Mouse (Mus musculus) heart, postnatal 0 days (tissue): ENCODE data around the gene RPS10-NUDT3.

Experiments used
- CTCF ChIP-seq: IDR thresholded peaks from 2 replicates; pipeline ENCODE4 v1.5.1; 2016; ENCODE audit warnings: antibody characterized with exemption, control low read depth, low read depth
- EP300 ChIP-seq: IDR thresholded peaks from 2 replicates; pipeline ENCODE4 v1.6.1; 2016; ENCODE audit warnings: antibody characterized with exemption, low read depth

GRCm38 (mm10) chr17:27568228-27568627, 66.8 kb downstream of the RPS10-NUDT3 start:
- no peak for TF ChIP-seq CTCF
- no peak for TF ChIP-seq EP300
